Mouse (Mus musculus): Measurements from ENCODE around the gene P2rx3. TPM values are rescaled to one million over a fixed set of nuclear protein-coding genes. Genes with fewer than 3 reads are reported as not detected.

P2rx3 gene
- total RNA-seq, 2 experiments from 2014 or later = 2.0 TPM; not detected in 1

- ATAC-seq (replicated peaks; ENCODE audit: low FRiP score, low TSS enrichment, poor library complexity, severe bottlenecking) = no peak
These were observed 35.8 kb downstream of the P2rx3 start for GRCm38 (mm10) chr2:85001497-85001896.

GRCm38 (mm10) chr2:84999486-85000181, 37.6 kb downstream of the P2rx3 start:
- no peak for ATAC-seq (replicated peaks; ENCODE audit: low FRiP score, low TSS enrichment, poor library complexity, severe bottlenecking)

GRCm38 (mm10) chr2:84996376-84996775, 40.9 kb downstream of the P2rx3 start:
- no peak for ATAC-seq (replicated peaks; ENCODE audit: low FRiP score, low TSS enrichment, poor library complexity, severe bottlenecking)

- peak; percentile 57 for ATAC-seq (replicated peaks; ENCODE audit: low FRiP score, low TSS enrichment, poor library complexity, severe bottlenecking)
These were observed 49.3 kb downstream of the P2rx3 start, which contains the start of gene Prg3 for GRCm38 (mm10) chr2:84987930-84988329. Gene Prg3, plus strand, starts transcription at chr2:84988215.

- ATAC-seq (replicated peaks; ENCODE audit: low FRiP score, low TSS enrichment, poor library complexity, severe bottlenecking) = peak; percentile 70
These were observed 57.1 kb downstream of the P2rx3 start, which contains the start of gene Prg2 for GRCm38 (mm10) chr2:84980188-84980587. Gene Prg2, plus strand, starts transcription at chr2:84980461.

- no peak for ATAC-seq (replicated peaks; ENCODE audit: low FRiP score, low TSS enrichment, poor library complexity, severe bottlenecking)
These were observed 61.7 kb downstream of the P2rx3 start for GRCm38 (mm10) chr2:84975580-84975979.

- no peak for ATAC-seq (replicated peaks; ENCODE audit: low FRiP score, low TSS enrichment, poor library complexity, severe bottlenecking)
These were observed 69.8 kb downstream of the P2rx3 start for GRCm38 (mm10) chr2:84967318-84967991.

GRCm38 (mm10) chr2:84964111-84964801, 73.0 kb downstream of the P2rx3 start:
- no peak for ATAC-seq (replicated peaks; ENCODE audit: low FRiP score, low TSS enrichment, poor library complexity, severe bottlenecking)

- no peak for ATAC-seq (replicated peaks; ENCODE audit: low FRiP score, low TSS enrichment, poor library complexity, severe bottlenecking)
These were observed 74.3 kb downstream of the P2rx3 start for GRCm38 (mm10) chr2:84962906-84963507.

- ATAC-seq (replicated peaks; ENCODE audit: low FRiP score, low TSS enrichment, poor library complexity, severe bottlenecking) = no peak
These were observed 75.4 kb downstream of the P2rx3 start for GRCm38 (mm10) chr2:84961901-84962300.

GRCm38 (mm10) chr2:84961300-84961699, 76.0 kb downstream of the P2rx3 start:
- ATAC-seq (replicated peaks; ENCODE audit: low FRiP score, low TSS enrichment, poor library complexity, severe bottlenecking) = no peak

GRCm38 (mm10) chr2:84958588-84959264, 78.5 kb downstream of the P2rx3 start:
- ATAC-seq (replicated peaks; ENCODE audit: low FRiP score, low TSS enrichment, poor library complexity, severe bottlenecking) = no peak

GRCm38 (mm10) chr2:84956274-84956673, 81.0 kb downstream of the P2rx3 start:
- ATAC-seq (replicated peaks; ENCODE audit: low FRiP score, low TSS enrichment, poor library complexity, severe bottlenecking) = peak; percentile 78

GRCm38 (mm10) chr2:84955435-84955834, 81.8 kb downstream of the P2rx3 start:
- no peak for ATAC-seq (replicated peaks; ENCODE audit: low FRiP score, low TSS enrichment, poor library complexity, severe bottlenecking)

GRCm38 (mm10) chr2:84952693-84953092, 84.6 kb downstream of the P2rx3 start:
- ATAC-seq (replicated peaks; ENCODE audit: low FRiP score, low TSS enrichment, poor library complexity, severe bottlenecking) = no peak

- ATAC-seq (replicated peaks; ENCODE audit: low FRiP score, low TSS enrichment, poor library complexity, severe bottlenecking) = no peak
These were observed 85.0 kb downstream of the P2rx3 start for GRCm38 (mm10) chr2:84952251-84952650.

GRCm38 (mm10) chr2:84951027-84951426, 86.2 kb downstream of the P2rx3 start:
- ATAC-seq (replicated peaks; ENCODE audit: low FRiP score, low TSS enrichment, poor library complexity, severe bottlenecking) = no peak

GRCm38 (mm10) chr2:84948721-84949120, 88.5 kb downstream of the P2rx3 start:
- no peak for ATAC-seq (replicated peaks; ENCODE audit: low FRiP score, low TSS enrichment, poor library complexity, severe bottlenecking)

Measured in megakaryocyte-erythroid progenitor cell, adult 5-6 weeks (primary cell).